In genomic region chr6:24530711-24531420, GRCm38 (mm10) we compare ENCODE assay signal across 8 mouse cellular contexts. TPM values are rescaled to one million over a fixed set of nuclear protein-coding genes. Genes with fewer than 3 reads are reported as not detected.
DNase-seq lines count a peak whose midpoint lies in the region; ATAC-seq and TF ChIP-seq lines count a peak whose summit lies in the region.
"Had no signal": no experiment of that assay in that cellular context is flagged by ENCODE, and none has a peak within 500 bp of the region (broad histone marks: within the 10 kb centered on the region; RNA-seq: fewer than 3 reads in every experiment).

No protein-coding gene starts in this region.

- peak overlapping the region; percentile 29; the same call in 1 of the 2 replicates for H3K4me2 ChIP-seq in neural tube, embryonic 12.5 days (replicated peaks)
- H3K4me2 ChIP-seq in limb, embryonic 14.5 days (replicated peaks; ENCODE audit: low read depth, low read length, severe bottlenecking) = peak overlapping the region; percentile 34

- H3K4me1 ChIP-seq in neural tube, embryonic 12.5 days = peaks cover 11% of the 10 kb centered on the region; the same call in 1 of the 2 replicates
- H3K4me1 ChIP-seq in limb, embryonic 14.5 days (ENCODE audit: control insufficient read depth, insufficient read depth, low read length) = peaks cover 7% of the 10 kb centered on the region

- no peak overlapping the region for H3K27ac ChIP-seq in neural tube, embryonic 12.5 days
- no peak overlapping the region for H3K27ac ChIP-seq in limb, embryonic 14.5 days (replicated peaks; ENCODE audit: low read depth, low read length)
- H3K27ac ChIP-seq: macrophage had no signal

- no peak for DNase-seq in neural tube, embryonic 10.5 days (ENCODE audit: extremely low spot score, low spot score)
- DNase-seq in gastrocnemius, postnatal 14 days = peak; percentile 21
- DNase-seq in limb, embryonic 14.5 days (ENCODE audit: low spot score) = no peak
- no peak for DNase-seq in right cerebral cortex, postnatal 14 days
- no peak for DNase-seq in retina, embryonic 14.5 days (ENCODE audit: low spot score)
- no peak for DNase-seq in adrenal gland, postnatal 4 days (ENCODE audit: low spot score in 2 of 2)

- H3K9me3 ChIP-seq in neural tube, embryonic 12.5 days = no peaks in the 10 kb centered on the region
- H3K9me3 ChIP-seq in limb, embryonic 14.5 days (ENCODE audit: control insufficient read depth, low read length) = no peaks in the 10 kb centered on the region

- H3K27me3 ChIP-seq in neural tube, embryonic 12.5 days (replicated peaks) = no peaks in the 10 kb centered on the region
- H3K27me3 ChIP-seq in limb, embryonic 14.5 days (ENCODE audit: control insufficient read depth, insufficient read depth, low read length) = no peaks in the 10 kb centered on the region

- intact Hi-C loops in gastrocnemius, postnatal 14 days (cut with DNase I; ENCODE audit: low total_unique reads) = no loop called here

- H3K36me3 ChIP-seq in neural tube, embryonic 12.5 days = no peaks in the 10 kb centered on the region
- H3K36me3 ChIP-seq in limb, embryonic 14.5 days (ENCODE audit: control insufficient read depth, insufficient read depth, low read length) = no peaks in the 10 kb centered on the region

- no peak overlapping the region for H3K4me3 ChIP-seq in neural tube, embryonic 12.5 days
- H3K4me3 ChIP-seq in limb, embryonic 14.5 days (replicated peaks; ENCODE audit: low read length) = peak overlapping the region; percentile 6; the same call in 1 of the 2 replicates

- H3K9ac ChIP-seq in neural tube, embryonic 12.5 days = no peak overlapping the region
- H3K9ac ChIP-seq in limb, embryonic 14.5 days (ENCODE audit: low read depth, low read length, severe bottlenecking) = no peak overlapping the region

- no peak for ATAC-seq in neural tube, embryonic 12.5 days (ENCODE audit: low FRiP score, low read depth)
- ATAC-seq in limb, embryonic 14.5 days (ENCODE audit: low FRiP score, low read depth) = no peak

- WGBS in neural tube, embryonic 12.5 days = 69% methylated on average over 11 of the region's 11 CpGs
- WGBS in limb, embryonic 14.5 days = 45% methylated on average over 11 of the region's 11 CpGs

- TF ChIP-seq POLR2A in limb, embryonic 14.5 days (IDR thresholded peaks at IDR 0.05; ENCODE audit: borderline replicate concordance, extremely low read depth, insufficient read depth, insufficient read length) = no peak

RNA-seq across cellular contexts. Expression of gene Asb15, which starts 2.9 kb away (rescaled TPM):
- polyA plus RNA-seq in neural tube, embryonic 12.5 days (2016; fragmentation: Nextera tagmentation; extraction: Ambion mirVana) = not detected in 2 replicates
- total RNA-seq in gastrocnemius, postnatal 14 days (2021) = 1 to 10 TPM; 4.1 to 7.4 TPM
- 0.03 and 0.04 TPM in 2 replicates for polyA plus RNA-seq in limb, embryonic 14.5 days (2012; rRNA removed)
- polyA plus RNA-seq in limb, embryonic 14.5 days (2014; fragmentation: Nextera tagmentation; extraction: Ambion mirVana) = not detected in 2 replicates
- total RNA-seq in adrenal gland, postnatal 4 days (2021) = under 1 TPM in 1 of 2 experiments, not detected in 1; 0.28 TPM
- polyA plus RNA-seq: macrophage had no signal

RNA-seq across cellular contexts. Expression of gene Ndufa5, which starts 3.1 kb away (rescaled TPM):
- polyA plus RNA-seq in neural tube, embryonic 12.5 days (2016; fragmentation: Nextera tagmentation; extraction: Ambion mirVana) = 334 and 347 TPM in 2 replicates
- 100 to 1,000 TPM; 489 to 566 TPM for total RNA-seq in gastrocnemius, postnatal 14 days (2021)
- 14.8 and 38.9 TPM in 2 replicates for polyA plus RNA-seq in limb, embryonic 14.5 days (2012; rRNA removed)
- 304 and 326 TPM in 2 replicates for polyA plus RNA-seq in limb, embryonic 14.5 days (2014; fragmentation: Nextera tagmentation; extraction: Ambion mirVana)
- 100 to 1,000 TPM; 226 to 253 TPM for total RNA-seq in adrenal gland, postnatal 4 days (2021)

RNA-seq across cellular contexts. Expression of gene Iqub, which starts 16.0 kb away (rescaled TPM):
- polyA plus RNA-seq in neural tube, embryonic 12.5 days (2016; fragmentation: Nextera tagmentation; extraction: Ambion mirVana) = 0.10 and 0.22 TPM in 2 replicates
- under 1 TPM in 1 of 2 experiments, not detected in 1; 0.06 TPM for total RNA-seq in gastrocnemius, postnatal 14 days (2021)
- polyA plus RNA-seq in limb, embryonic 14.5 days (2012; rRNA removed) = 0.06 and 0.08 TPM in 2 replicates
- polyA plus RNA-seq in limb, embryonic 14.5 days (2014; fragmentation: Nextera tagmentation; extraction: Ambion mirVana) = not detected in 2 replicates
- under 1 TPM; 0.34 to 0.51 TPM for total RNA-seq in adrenal gland, postnatal 4 days (2021)
- polyA plus RNA-seq: macrophage had no signal
